10 mouse cellular contexts compared by ENCODE assay signal in the genomic region with DNA sequence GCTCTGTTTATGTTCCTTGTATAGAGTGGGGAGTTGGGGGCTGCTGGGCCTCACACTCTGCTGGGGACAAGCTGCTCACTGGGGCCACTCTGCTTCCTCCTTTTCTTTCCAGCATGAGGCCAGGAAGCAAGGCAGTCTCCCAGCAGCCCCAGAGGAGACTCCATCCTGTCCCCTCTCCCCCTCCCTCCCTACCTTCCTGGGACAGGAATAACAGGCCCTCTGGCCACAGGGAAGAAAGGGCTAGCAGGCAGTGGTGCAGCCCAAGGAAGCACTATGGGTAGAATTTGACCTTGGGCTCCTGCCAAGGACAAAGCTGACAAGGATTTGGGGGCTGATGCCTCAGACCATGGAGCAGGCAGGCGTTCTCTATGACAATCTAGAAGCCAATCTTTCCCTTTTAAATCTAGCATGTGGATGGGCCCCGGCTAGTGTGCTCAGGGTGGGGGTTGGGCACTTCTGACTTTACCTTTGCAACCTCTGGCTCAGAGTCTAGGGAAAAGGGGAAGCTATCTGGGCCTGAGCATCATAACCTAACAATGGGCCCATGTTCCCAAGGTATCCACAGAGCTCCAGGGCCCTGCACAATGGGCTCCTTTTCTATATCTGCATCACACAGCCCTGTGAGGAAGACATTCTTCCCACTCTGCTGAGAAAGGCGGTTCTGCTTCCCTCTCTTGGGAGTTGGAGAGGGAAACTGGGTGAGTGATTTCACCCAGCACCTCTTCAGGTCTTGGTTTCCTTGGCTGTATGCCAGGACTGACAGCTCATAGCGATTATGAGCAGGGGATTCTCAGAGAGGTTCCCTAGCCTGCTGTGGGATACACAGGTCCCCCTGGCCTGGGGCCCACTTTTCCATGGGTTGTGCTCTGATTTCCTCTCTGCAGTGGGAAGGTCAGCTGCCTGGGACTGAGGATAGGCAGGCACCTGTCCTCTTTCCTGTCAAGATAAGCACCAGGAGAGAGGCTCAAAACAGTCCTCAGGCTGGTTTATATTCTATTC. TPM values are rescaled to one million over a fixed set of nuclear protein-coding genes. Genes with fewer than 3 reads are reported as not detected.
DNase-seq lines count a peak whose midpoint lies in the region; ATAC-seq and TF ChIP-seq lines count a peak whose summit lies in the region.
"Had no signal": no experiment of that assay in that cellular context is flagged by ENCODE, and none has a peak within 500 bp of the region (broad histone marks: within the 10 kb centered on the region; RNA-seq: fewer than 3 reads in every experiment).

No protein-coding gene starts in this region.

- no peak for TF ChIP-seq POLR2A in limb, embryonic 14.5 days (IDR thresholded peaks at IDR 0.05; ENCODE audit: borderline replicate concordance, extremely low read depth, insufficient read depth, insufficient read length)

- H3K27ac ChIP-seq in heart, embryonic 15.5 days = peak overlapping the region; percentile 87
- no peak overlapping the region; the same call in 1 of the 2 replicates for H3K27ac ChIP-seq in limb, embryonic 14.5 days (replicated peaks; ENCODE audit: low read depth, low read length)

- H3K36me3 ChIP-seq in heart, embryonic 15.5 days = no peaks in the 10 kb centered on the region
- H3K36me3 ChIP-seq in limb, embryonic 14.5 days (ENCODE audit: control insufficient read depth, insufficient read depth, low read length) = no peaks in the 10 kb centered on the region

- peaks cover 50% of the 10 kb centered on the region for H3K4me1 ChIP-seq in heart, embryonic 15.5 days (replicated peaks)
- 0 out of 2 replicates have a peak, but pooled peaks cover 7% of the 10 kb centered on the region for H3K4me1 ChIP-seq in limb, embryonic 14.5 days (ENCODE audit: control insufficient read depth, insufficient read depth, low read length)

- no peak overlapping the region for H3K4me3 ChIP-seq in heart, embryonic 15.5 days
- no peak overlapping the region for H3K4me3 ChIP-seq in limb, embryonic 14.5 days (replicated peaks; ENCODE audit: low read length)

- H3K4me2 ChIP-seq in heart, embryonic 15.5 days = no peak overlapping the region
- no peak overlapping the region for H3K4me2 ChIP-seq in limb, embryonic 14.5 days (replicated peaks; ENCODE audit: low read depth, low read length, severe bottlenecking)

- H3K9ac ChIP-seq in heart, embryonic 15.5 days = 0 out of 2 replicates have a peak overlapping the region, but pooled peaks have one; percentile 4
- 0 out of 2 replicates have a peak overlapping the region, but pooled peaks have one; percentile 2 for H3K9ac ChIP-seq in limb, embryonic 14.5 days (ENCODE audit: low read depth, low read length, severe bottlenecking)

- peak; percentile 42 for DNase-seq in left cerebral cortex, postnatal 4 days
- DNase-seq in left cerebral cortex, adult 9 months (ENCODE audit: low spot score in 2 of 2) = no peak
- peak; percentile 74 for DNase-seq in brain, adult 2 months (ENCODE audit: low read depth, low spot score)
- DNase-seq in limb, embryonic 14.5 days (ENCODE audit: low spot score) = peak; percentile 59
- no peak for DNase-seq in gastrocnemius, postnatal 10 days
- DNase-seq in gastrocnemius, postnatal 4 days (ENCODE audit: low spot score in 2 of 2) = no peak

- H3K27me3 ChIP-seq in heart, embryonic 15.5 days = no peaks in the 10 kb centered on the region
- no peaks in the 10 kb centered on the region for H3K27me3 ChIP-seq in limb, embryonic 14.5 days (ENCODE audit: control insufficient read depth, insufficient read depth, low read length)

- 12% methylated on average over 4 of the region's 4 CpGs for WGBS in heart, embryonic 15.5 days
- 36% methylated on average over 4 of the region's 4 CpGs for WGBS in limb, embryonic 14.5 days

- intact Hi-C loops in left cerebral cortex, postnatal 4 days (cut with DNase I) = loop anchor here (5.0 kb wide), 1 partner anchor 112 kb away; no protein-coding TSS in a partner anchor

- no peaks in the 10 kb centered on the region for H3K9me3 ChIP-seq in heart, embryonic 15.5 days (replicated peaks)
- H3K9me3 ChIP-seq in limb, embryonic 14.5 days (ENCODE audit: control insufficient read depth, low read length) = no peaks in the 10 kb centered on the region

- ATAC-seq in heart, embryonic 15.5 days (replicated peaks; ENCODE audit: insufficient number of reproducible peaks, insufficient read depth, low FRiP score, low read depth) = peak; percentile 76
- ATAC-seq in limb, embryonic 14.5 days (ENCODE audit: low FRiP score, low read depth) = no peak
- no peak for ATAC-seq in monocyte, adult 5-6 weeks (replicated peaks; ENCODE audit: insufficient number of reproducible peaks, low FRiP score, low TSS enrichment, poor library complexity, severe bottlenecking)

RNA-seq across cellular contexts. Expression of gene 4930404H24Rik, which starts 17.2 kb away (rescaled TPM):
- total RNA-seq in left cerebral cortex, postnatal 4 days (2021) = not detected
- not detected in 2 replicates for polyA plus RNA-seq in heart, embryonic 15.5 days (2015; fragmentation: Nextera tagmentation; extraction: Ambion mirVana)
- polyA plus RNA-seq in limb, embryonic 14.5 days (2012; rRNA removed) = not detected in 2 replicates
- polyA plus RNA-seq in limb, embryonic 14.5 days (2014; fragmentation: Nextera tagmentation; extraction: Ambion mirVana) = not detected in 2 replicates
- total RNA-seq in monocyte, adult 5-6 weeks (2017) = not detected in 3 replicates
- not detected for total RNA-seq in gastrocnemius, postnatal 10 days (2021)
- not detected for total RNA-seq in gastrocnemius, postnatal 4 days (2021)
- total RNA-seq: adrenal gland, adult 18-20 months; liver, adult 2 months had no signal
- polyA plus RNA-seq: liver, adult 2 months had no signal

RNA-seq across cellular contexts. Expression of gene Nol4l, which starts 54.4 kb away (rescaled TPM):
- 100 to 1,000 TPM; 111 to 122 TPM for total RNA-seq in left cerebral cortex, postnatal 4 days (2021)
- polyA plus RNA-seq in heart, embryonic 15.5 days (2015; fragmentation: Nextera tagmentation; extraction: Ambion mirVana) = 6.9 and 10.9 TPM in 2 replicates
- 19.5 and 24.5 TPM in 2 replicates for polyA plus RNA-seq in limb, embryonic 14.5 days (2012; rRNA removed)
- 10.1 and 11.9 TPM in 2 replicates for polyA plus RNA-seq in limb, embryonic 14.5 days (2014; fragmentation: Nextera tagmentation; extraction: Ambion mirVana)
- total RNA-seq in monocyte, adult 5-6 weeks (2017) = 1.3 to 3.7 TPM (median 1.4 TPM) in 3 replicates
- 1 to 10 TPM; 4.3 to 6.3 TPM for total RNA-seq in gastrocnemius, postnatal 10 days (2021)
- 1 to 10 TPM; 7.5 to 9.1 TPM for total RNA-seq in gastrocnemius, postnatal 4 days (2021)

Comparison
In these comparisons a context has a peak if more than half of its experiments do, and no peak if none do; other contexts are left out.
1. DNase-seq: peak in left cerebral cortex, postnatal 4 days (single experiment), brain, adult 2 months (single experiment) and limb, embryonic 14.5 days (single experiment); none in left cerebral cortex, adult 9 months (0 of 2), gastrocnemius, postnatal 10 days (single experiment) and gastrocnemius, postnatal 4 days (0 of 2).
2. RNA of gene Nol4l, which starts 54.4 kb away (total RNA-seq): 111 to 122 TPM in left cerebral cortex, postnatal 4 days; 7.5 to 9.1 TPM in gastrocnemius, postnatal 4 days, 4.3 to 6.3 TPM in gastrocnemius, postnatal 10 days and 1.3 to 3.7 TPM in monocyte, adult 5-6 weeks; every median in the first group is over 10 times any median in the second.